Comparison of ENCODE assay signal across 8 mouse cellular contexts in the genomic region with DNA sequence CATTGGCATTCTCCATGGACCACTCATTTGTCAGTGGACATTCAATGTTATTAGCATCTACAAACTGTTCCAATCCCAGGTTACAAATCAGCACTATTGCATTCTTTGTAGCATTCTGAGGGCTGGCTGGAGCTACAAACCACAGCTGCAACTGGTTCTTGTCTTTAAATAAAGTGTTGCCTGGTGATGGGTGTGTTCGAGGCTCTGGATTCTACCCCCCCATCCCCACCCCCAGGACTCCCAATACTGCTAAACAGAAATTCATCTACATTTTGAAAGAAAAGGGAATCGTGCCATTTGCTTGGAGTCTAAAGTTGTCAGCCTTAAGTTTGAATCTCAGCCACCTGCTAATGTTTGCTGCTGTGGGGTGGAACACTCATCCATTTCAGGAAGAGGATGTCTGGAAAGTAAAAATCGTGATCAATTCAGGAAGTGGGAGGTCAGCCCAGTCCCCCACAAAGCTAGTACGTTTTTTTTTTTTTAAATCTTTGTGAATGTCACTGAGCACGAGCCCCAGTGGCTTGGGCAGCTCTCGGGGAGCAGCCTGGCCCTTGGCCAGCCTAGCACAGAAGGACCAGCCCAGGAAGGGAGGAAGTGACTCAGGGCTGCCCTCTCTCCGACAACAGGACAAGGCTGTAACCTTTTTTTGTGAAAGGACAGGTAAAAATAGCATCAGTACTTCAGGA. TPM values are rescaled to one million over a fixed set of nuclear protein-coding genes. Genes with fewer than 3 reads are reported as not detected.
DNase-seq lines count a peak whose midpoint lies in the region; ATAC-seq and TF ChIP-seq lines count a peak whose summit lies in the region.
"Had no signal": no experiment of that assay in that cellular context is flagged by ENCODE, and none has a peak within 500 bp of the region (broad histone marks: within the 10 kb centered on the region; RNA-seq: fewer than 3 reads in every experiment).

No protein-coding gene starts in this region.

- H3K4me2 ChIP-seq in hindbrain, embryonic 12.5 days (replicated peaks), result no peak overlapping the region
- H3K4me2 ChIP-seq: lung, embryonic 14.5 days had no signal

- no peaks in the 10 kb centered on the region for H3K36me3 ChIP-seq in hindbrain, embryonic 12.5 days

- in situ Hi-C loops in Patski (cut with MboI; ENCODE audit: low pct_unique_long_range_greater_than_20kb), result no loop called here

- H3K27me3 ChIP-seq in Patski, result no peaks in the 10 kb centered on the region
- H3K27me3 ChIP-seq in hindbrain, embryonic 12.5 days, result no peaks in the 10 kb centered on the region

- TF ChIP-seq CTCF in Patski (IDR thresholded peaks at IDR 0.05), result no peak
- TF ChIP-seq CTCF in cortical plate, adult 2 months (IDR thresholded peaks at IDR 0.05; ENCODE audit: extremely low read depth, insufficient read depth, low read length), result no peak

- ATAC-seq in Patski, result no peak
- ATAC-seq in erythroblast, adult 5-6 weeks (replicated peaks; ENCODE audit: low FRiP score, poor library complexity, severe bottlenecking), result no peak
- no peak for ATAC-seq in hindbrain, embryonic 12.5 days (ENCODE audit: low FRiP score)

- H3K9me3 ChIP-seq in hindbrain, embryonic 12.5 days (replicated peaks), result no peaks in the 10 kb centered on the region

- CTCF ChIA-PET in Patski (lab: Charles Lee), result no interaction called here

- H3K4me3 ChIP-seq in cortical plate, adult 2 months (ENCODE audit: insufficient read depth, low read length), result no peak overlapping the region
- no peak overlapping the region for H3K4me3 ChIP-seq in hindbrain, embryonic 12.5 days

- POLR2A ChIA-PET in Patski (lab: Charles Lee), result no interaction called here

- H3K27ac ChIP-seq in cortical plate, adult 2 months (ENCODE audit: insufficient read depth, low read length), result 0 out of 2 replicates have a peak overlapping the region, but pooled peaks have one; percentile 37
- no peak overlapping the region for H3K27ac ChIP-seq in hindbrain, embryonic 12.5 days

- DNase-seq in 3134 (ENCODE audit: extremely low read depth, insufficient read length, low spot score), result peak; percentile 61
- DNase-seq in Patski (ENCODE audit: low read depth, low spot score), result peak; percentile 3
- peak; percentile 11 to 61 for DNase-seq in kidney, postnatal 25 days
- DNase-seq in gastrocnemius, postnatal 25 days, result no peak
- DNase-seq: lung, embryonic 14.5 days had no signal

- H3K9ac ChIP-seq in hindbrain, embryonic 12.5 days, result no peak overlapping the region
- H3K9ac ChIP-seq: lung, embryonic 14.5 days had no signal

- WGBS in hindbrain, embryonic 12.5 days, result 68% methylated on average over 7 of the region's 7 CpGs

- no peak for TF ChIP-seq POLR2A in cortical plate, adult 2 months (IDR thresholded peaks at IDR 0.05; ENCODE audit: extremely low read depth, insufficient read depth, low read length)

- peaks cover 7% of the 10 kb centered on the region; the same call in 1 of the 2 replicates for H3K4me1 ChIP-seq in cortical plate, adult 2 months (ENCODE audit: control insufficient read depth, insufficient read depth, low read length)
- H3K4me1 ChIP-seq in hindbrain, embryonic 12.5 days, result no peaks in the 10 kb centered on the region

RNA-seq across cellular contexts. Expression of a gene that starts 39.3 kb away (rescaled TPM):
- 0.05 TPM for polyA plus RNA-seq in Patski (2021)
- polyA plus RNA-seq in cortical plate, adult 2 months (2012; rRNA removed), result 251 and 304 TPM in 2 replicates
- total RNA-seq in gastrocnemius, postnatal 25 days (2021), result 1 to 10 TPM; 1.2 to 1.5 TPM
- total RNA-seq in erythroblast, adult 5-6 weeks (2015; ENCODE audit: low replicate concordance), result not detected in 2 replicates
- total RNA-seq in erythroblast, adult 5-6 weeks (2017; ENCODE audit: low replicate concordance), result not detected in 2 replicates
- 43.8 and 47.0 TPM in 2 replicates for polyA plus RNA-seq in hindbrain, embryonic 12.5 days (2016; fragmentation: Nextera tagmentation; extraction: Ambion mirVana)

Comparison
In these comparisons a context has a peak if more than half of its experiments do, and no peak if none do; other contexts are left out.
1. RNA of a gene that starts 39.3 kb away (polyA plus RNA-seq): 251 to 304 TPM in cortical plate, adult 2 months and 43.8 to 47.0 TPM in hindbrain, embryonic 12.5 days; 0.05 TPM in Patski (single experiment); every median in the first group is over 10 times any median in the second.